Mouse (Mus musculus): Measurements from ENCODE around the gene Khdc1a. TPM values are rescaled to one million over a fixed set of nuclear protein-coding genes. Genes with fewer than 3 reads are reported as not detected.
"Not testable (repeated sequence)": the region's sequence is repeated elsewhere in the genome, so short reads cannot be mapped to it uniquely, and the experiment has no call there.

Khdc1a gene
- polyA plus RNA-seq, 1 experiment from 2014 or later, result not detected

DNA sequence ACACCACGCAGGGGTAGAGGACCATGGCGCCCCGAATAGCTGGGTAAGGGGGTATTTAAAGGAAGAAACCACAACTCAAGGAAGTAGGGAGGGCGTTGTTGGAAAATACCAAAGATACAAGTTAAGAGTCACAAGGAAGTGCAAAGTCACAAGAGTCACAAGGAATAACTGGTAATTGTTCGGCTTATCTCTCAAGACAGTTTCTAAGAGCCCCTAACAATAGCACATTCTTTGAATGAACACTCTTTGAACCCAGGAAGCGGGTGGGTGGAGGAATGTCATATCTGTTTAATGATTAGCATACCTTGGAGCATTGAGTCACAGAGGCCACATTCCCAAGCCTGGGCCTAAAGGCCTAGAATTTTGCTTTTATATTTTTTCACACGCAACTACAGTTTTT lies 4.7 kb upstream of the Khdc1a start:
- H3K4me3 ChIP-seq (ENCODE audit: low read length); H3K27ac ChIP-seq (ENCODE audit: low read length); H3K4me2 ChIP-seq (ENCODE audit: low read depth, low read length); H3K36me3 ChIP-seq (ENCODE audit: control insufficient read depth, insufficient read depth, low read length); H3K4me1 ChIP-seq (ENCODE audit: control insufficient read depth, insufficient read depth, low read length); H3K27me3 ChIP-seq (replicated peaks; ENCODE audit: control insufficient read depth, insufficient read depth, low read length); H3K9ac ChIP-seq (ENCODE audit: low read depth, low read length); H3K9me3 ChIP-seq (ENCODE audit: control insufficient read depth, low read length): not testable (repeated sequence)
- WGBS, result 78% methylated on average over 7 of the region's 7 CpGs
- 0 out of 2 replicates have a peak, but pooled peaks have one; percentile 28 for ATAC-seq

- not testable (repeated sequence) for H3K4me3 ChIP-seq (ENCODE audit: low read length); H3K9ac ChIP-seq (ENCODE audit: low read depth, low read length); H3K27ac ChIP-seq (ENCODE audit: low read length); ATAC-seq; H3K4me2 ChIP-seq (ENCODE audit: low read depth, low read length); H3K9me3 ChIP-seq (ENCODE audit: control insufficient read depth, low read length); H3K27me3 ChIP-seq (replicated peaks; ENCODE audit: control insufficient read depth, insufficient read depth, low read length); H3K36me3 ChIP-seq (ENCODE audit: control insufficient read depth, insufficient read depth, low read length); H3K4me1 ChIP-seq (ENCODE audit: control insufficient read depth, insufficient read depth, low read length)
- WGBS, result 73% methylated on average over 1 of the region's 1 CpGs
Observed at GRCm38 (mm10) chr1:21368031-21368430, 18.6 kb downstream of the Khdc1a start, which contains the start of gene Khdc1c. Khdc1c (plus strand) TSS chr1:21368331.

DNA sequence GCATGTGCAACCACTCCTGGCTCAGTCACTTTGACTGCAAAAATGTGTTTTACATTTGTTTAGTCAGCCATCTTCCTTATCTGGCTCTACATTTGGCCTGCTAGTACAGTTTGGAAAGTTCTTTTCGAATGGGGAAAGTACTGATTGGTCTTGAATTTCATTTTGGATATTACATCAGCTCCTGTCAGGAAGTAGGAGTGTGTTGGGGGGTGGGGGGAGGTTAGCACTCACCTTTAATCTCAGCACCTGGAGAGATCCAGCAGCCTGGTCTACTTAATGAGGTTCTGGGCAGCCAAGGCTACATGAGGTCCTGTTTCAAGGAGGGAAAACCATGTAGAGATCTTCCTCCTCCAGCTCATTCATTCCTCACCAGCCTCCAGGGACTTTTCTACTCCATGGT lies 33.8 kb downstream of the Khdc1a start, which contains the start of gene Khdc1b:
Khdc1b (plus strand) TSS at position 301 of the 400 bp plus-strand sequence.
- Histone ChIP-seq H3K9me3 (ENCODE audit: control insufficient read depth, low read length) (no peaks in the 10 kb centered on the region), H3K4me1 (ENCODE audit: control insufficient read depth, insufficient read depth, low read length) (no peaks in the 10 kb centered on the region), H3K36me3 (ENCODE audit: control insufficient read depth, insufficient read depth, low read length) (no peaks in the 10 kb centered on the region), H3K27me3 (replicated peaks; ENCODE audit: control insufficient read depth, insufficient read depth, low read length) (no peaks in the 10 kb centered on the region), H3K27ac (ENCODE audit: low read length) (no peak within 1 kb of the TSS), H3K9ac (ENCODE audit: low read depth, low read length) (no peak within 1 kb of the TSS), H3K4me2 (ENCODE audit: low read depth, low read length) (no peak within 1 kb of the TSS), H3K4me3 (ENCODE audit: low read length) (no peak within 1 kb of the TSS)
- ATAC-seq, result no peak
- 79% methylated on average over 1 of the region's 1 CpGs for WGBS

GRCm38 (mm10) chr1:21391138-21391671 lies 41.8 kb downstream of the Khdc1a start:
- no peaks in the 10 kb centered on the region for H3K4me1 ChIP-seq (ENCODE audit: control insufficient read depth, insufficient read depth, low read length)
- H3K27ac ChIP-seq (ENCODE audit: low read length), result no peak overlapping the region
- no peaks in the 10 kb centered on the region for H3K9me3 ChIP-seq (ENCODE audit: control insufficient read depth, low read length)
- no peak overlapping the region for H3K4me2 ChIP-seq (ENCODE audit: low read depth, low read length)
- ATAC-seq, result no peak
- WGBS, result 63% methylated on average over 6 of the region's 6 CpGs
- H3K4me3 ChIP-seq (ENCODE audit: low read length), result no peak overlapping the region
- no peaks in the 10 kb centered on the region for H3K27me3 ChIP-seq (replicated peaks; ENCODE audit: control insufficient read depth, insufficient read depth, low read length)
- no peaks in the 10 kb centered on the region for H3K36me3 ChIP-seq (ENCODE audit: control insufficient read depth, insufficient read depth, low read length)
- H3K9ac ChIP-seq (ENCODE audit: low read depth, low read length), result no peak overlapping the region

Other genes starting within 250 kb of the Khdc1a start
- 12.8 and 14.1 TPM in 2 replicates for gene Tmem14a, start 131.1 kb upstream of the Khdc1a start, polyA plus RNA-seq (2015; fragmentation: Nextera tagmentation; extraction: Ambion mirVana)
- 11.9 and 17.9 TPM in 2 replicates for gene Gsta3, start 109.1 kb upstream of the Khdc1a start, polyA plus RNA-seq (2015; fragmentation: Nextera tagmentation; extraction: Ambion mirVana)
- gene Khdc1c, start 18.7 kb downstream of the Khdc1a start, polyA plus RNA-seq (2015; fragmentation: Nextera tagmentation; extraction: Ambion mirVana), result not detected in 2 replicates
- gene Khdc1b, start 33.9 kb downstream of the Khdc1a start, polyA plus RNA-seq (2015; fragmentation: Nextera tagmentation; extraction: Ambion mirVana), result 0.10 TPM in 1 of 2 replicates, not detected in the other